Mouse (Mus musculus) left cerebral cortex, postnatal 14 days (tissue): Measurements from ENCODE around the gene Aacs. TPM values are rescaled to one million over a fixed set of nuclear protein-coding genes. Genes with fewer than 3 reads are reported as not detected.
"Not testable (repeated sequence)": the region's sequence is repeated elsewhere in the genome, so short reads cannot be mapped to it uniquely, and the experiment has no call there.

Source experiments
- DNase-seq, 2 experiments: peaks; one replicate each; pipeline ENCODE4 v3.0.0; 2021 to 2022; ENCODE audit warnings: low spot score in 2 of 2, mixed read lengths in 1 of 2
- intact Hi-C: fragments of 180-260 bp; cut with DNase I; formaldehyde crosslinking; loops from one replicate; pipeline ENCODE4 v1.15.1; 2025
- total RNA-seq, 2 experiments: library from RNA; stranded (reverse); gene quantifications; 2 replicates each; pipeline ENCODE4 v1.2.3; 2021

The Aacs gene
- total RNA-seq, 2 experiments from 2014 or later: 62.2 to 68.4 TPM

DNA sequence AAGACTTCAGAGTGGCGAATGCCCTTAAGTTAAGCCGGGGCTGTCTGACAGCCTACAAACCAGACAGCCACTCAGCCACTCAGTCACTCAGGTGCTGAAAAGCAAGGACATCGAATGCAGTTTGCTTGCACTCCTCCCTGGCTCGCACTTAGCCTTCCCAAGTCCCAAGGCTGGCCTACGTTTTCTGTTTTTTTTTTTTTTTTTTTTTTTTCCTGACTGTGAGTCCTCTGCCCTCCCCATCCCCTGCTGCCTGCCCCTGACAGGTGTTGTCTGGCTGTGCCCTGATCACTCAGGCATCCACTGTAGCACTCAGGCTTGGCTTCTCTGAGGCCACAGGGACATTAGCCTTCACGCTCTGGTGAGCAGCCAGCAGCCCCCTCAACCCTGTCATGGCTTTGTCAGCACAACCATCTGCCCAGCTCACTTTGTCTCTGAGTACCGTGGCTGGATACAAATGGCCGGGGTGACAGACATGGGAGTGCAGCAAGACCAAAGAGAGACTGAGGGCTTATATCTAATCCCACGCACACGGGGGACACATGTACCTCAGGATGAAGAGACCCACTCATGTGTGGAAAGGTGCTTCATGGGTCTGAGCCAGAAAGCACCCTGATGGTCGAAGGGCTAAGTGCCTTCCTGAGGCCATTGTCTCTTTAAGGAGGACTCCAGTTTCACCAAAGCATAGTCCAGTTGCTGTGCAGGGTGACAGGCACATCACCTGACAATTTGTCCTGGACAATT, 11.9 kb downstream of the Aacs start:
- intact Hi-C loops: no loop called here
- DNase-seq: no peak

DNA sequence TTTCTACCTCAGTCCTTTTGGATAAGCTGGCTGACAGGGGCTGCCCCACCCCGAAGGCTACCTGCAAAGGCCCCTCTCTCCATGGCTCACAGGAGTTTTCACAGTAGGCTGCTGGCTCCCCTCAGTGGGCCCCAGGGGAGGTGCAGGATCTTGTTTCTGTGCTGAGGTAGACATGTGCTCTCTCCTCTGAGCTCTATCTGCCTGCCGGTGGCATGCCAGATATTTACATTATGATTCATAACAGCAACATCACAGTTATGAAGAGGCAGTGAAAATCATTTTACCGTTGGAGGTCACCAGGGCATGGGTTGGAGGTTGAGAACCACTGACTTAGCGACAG, 12.5 kb downstream of the Aacs start:
- intact Hi-C loops: no loop called here
- DNase-seq: no peak

DNA sequence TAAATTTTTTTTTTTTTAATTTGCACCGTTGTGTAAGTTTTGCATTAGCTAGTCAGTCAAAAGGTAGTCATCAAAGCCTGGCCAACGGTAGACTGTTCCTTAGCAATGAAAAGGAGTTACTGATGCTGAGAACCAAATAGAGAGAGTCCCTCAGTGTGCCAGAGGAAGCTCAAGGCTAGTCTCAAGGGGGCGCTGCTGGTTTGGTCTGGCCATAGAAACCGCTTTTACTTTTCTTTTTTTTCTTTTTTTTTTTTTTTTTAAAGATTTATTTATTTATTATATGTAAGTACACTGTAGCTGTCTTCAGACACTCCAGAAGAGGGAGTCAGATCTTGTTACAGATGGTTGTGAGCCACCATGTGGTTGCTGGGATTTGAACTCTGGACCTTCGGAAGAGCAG, 13.3 kb downstream of the Aacs start:
- intact Hi-C loops, DNase-seq: not testable (repeated sequence)

DNA sequence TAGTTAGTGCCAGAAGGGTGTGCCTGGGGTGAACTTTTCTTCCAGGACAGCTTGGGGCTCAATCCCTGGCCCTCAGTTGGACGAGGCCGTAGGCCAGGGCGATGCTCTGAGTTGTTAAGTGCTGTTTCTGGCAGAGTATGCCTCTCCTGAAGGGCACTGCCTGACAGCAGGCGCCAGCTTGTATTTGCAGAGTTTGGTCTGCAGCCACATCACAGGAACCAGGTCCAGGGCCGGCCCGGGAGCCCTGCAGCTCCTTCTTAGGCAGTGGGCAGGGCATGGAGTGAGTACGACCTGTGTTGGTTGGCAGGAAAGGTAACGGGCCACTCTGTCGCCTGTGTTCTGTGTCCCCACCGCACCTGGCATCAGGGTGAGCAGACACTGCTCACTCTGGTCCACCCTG, 15.5 kb downstream of the Aacs start:
- intact Hi-C loops: no loop called here
- DNase-seq: no peak

DNA sequence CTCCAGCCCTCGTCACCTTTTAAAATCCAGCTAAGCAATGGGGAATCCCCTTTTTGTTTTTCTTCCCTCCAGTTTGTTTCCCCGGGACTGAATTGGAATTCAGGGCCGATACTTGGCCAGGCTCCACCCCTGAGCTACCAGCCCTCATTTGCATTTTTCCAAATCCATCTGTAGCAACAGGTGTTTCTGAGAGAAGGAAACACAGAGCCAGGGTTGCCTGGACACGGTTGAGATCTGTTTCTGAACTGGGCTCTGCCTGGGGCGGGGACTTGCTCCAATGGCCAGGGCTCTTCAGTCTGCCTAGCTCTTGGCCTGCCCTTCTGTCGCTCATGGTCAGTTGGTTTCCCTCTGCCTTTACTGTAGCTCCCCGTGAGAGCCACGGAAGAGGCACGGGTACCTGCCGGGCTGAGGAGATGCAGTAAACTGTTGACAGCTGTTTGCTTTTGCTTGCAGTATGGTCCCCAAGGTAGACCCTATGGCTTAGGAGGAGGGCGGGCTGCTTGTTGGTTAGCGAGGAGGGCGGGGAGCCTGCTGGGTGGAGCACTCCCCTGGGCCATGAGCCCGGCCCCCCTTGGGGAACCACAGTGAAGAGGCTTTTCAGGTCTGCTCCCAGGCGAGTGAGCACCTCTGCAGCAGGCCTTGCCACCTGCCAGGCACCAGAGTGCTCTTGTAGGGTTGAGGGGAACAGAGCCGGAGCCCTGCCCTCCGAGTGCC, 16.9 kb downstream of the Aacs start:
- intact Hi-C loops: no loop called here
- DNase-seq: no peak

DNA sequence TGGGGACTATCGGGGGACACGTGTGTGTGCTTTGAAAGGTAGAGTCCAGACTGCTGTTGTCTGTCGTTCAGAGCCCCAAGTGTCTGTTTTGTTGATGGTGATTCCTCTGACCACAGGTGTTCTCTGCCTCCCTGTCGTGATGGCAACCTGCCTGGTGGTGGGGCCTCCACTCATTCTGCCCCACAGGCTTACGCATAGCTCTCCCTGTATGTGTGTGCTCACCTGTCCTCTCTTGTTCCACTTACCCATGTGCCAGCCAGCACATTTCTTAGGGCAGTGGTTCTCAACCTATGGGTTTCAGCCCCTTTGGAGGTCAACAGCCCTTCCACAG, 17.4 kb downstream of the Aacs start:
- DNase-seq: no peak
- intact Hi-C loops: no loop called here

DNA sequence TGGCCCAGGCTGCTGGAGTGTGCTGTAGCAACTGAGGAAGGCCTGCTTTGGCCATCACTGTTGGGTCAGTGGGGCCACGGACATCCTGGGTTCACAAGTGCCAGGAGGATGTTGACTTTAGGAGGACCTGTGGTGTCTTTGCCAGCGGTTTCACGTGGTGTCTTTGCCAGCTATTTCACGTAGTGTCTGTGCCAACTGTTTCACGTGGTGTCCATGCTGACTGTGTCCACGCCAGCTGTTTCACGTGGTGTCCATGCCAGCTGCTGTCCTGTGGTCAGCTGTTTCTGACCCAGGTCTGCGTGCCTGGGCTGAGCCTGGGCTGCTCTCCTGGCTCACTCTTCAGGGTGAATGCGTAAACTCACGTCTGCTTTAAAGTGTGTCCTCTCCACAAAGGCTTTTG, 20.0 kb downstream of the Aacs start:
- no peak for DNase-seq
- intact Hi-C loops: no loop called here

DNA sequence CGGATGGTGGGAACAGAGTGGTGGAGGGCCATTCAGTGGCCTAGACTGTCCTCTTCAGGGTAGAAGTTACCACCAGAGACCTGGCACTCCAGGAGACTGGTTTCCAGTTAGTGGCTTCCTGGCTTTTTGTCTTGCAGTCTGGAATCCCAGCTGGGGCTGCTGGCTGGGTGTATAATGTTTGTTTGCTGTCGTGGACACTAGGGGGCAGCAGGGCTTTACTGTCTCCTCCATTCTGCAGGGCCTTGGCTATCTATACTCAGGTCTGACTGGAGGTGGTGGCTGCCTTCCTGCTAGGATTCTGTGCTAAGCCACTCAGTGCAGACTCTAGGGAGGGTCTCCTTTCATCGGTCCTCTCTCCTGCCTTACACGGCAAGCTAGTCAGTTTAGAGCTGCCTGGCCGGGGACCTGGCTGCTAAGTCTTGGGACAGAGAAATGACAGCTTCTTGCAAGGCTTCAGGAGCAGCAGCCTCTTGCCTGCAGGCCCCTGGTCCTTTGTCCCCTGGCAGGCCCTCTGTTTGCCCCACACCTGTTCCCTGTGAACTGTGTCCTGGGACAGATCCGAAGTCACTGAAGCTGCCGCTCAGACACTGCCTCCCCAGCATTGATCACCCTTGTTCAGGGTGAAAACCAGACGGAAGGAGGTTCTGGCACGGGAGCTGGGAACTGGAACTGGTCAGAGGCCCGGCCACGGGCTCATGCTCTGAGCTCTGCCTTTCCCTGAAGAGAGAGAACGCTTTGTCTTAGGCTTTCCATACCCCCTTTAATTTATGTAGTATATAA, 22.4 kb downstream of the Aacs start:
- intact Hi-C loops: no loop called here

DNA sequence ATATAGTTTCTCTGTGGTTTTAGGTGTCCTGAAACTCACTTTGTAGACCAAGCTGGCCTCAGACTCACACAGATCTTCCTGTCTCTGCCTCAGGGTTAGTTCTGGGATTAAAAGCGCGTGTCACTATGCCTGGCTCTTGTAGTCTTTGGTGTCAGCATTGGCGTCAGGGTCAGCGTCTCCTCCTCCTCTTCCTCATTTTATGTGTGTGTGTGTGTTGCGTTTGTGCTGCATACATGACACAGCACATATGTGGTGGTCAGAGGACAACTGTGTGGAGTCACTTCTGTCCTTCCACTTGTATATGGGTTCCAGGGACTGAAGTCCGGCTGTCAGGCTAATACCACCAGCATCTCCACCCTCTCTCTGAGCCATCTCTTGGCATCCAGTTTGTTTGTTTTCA, 25.9 kb downstream of the Aacs start:
- DNase-seq: no peak
- intact Hi-C loops: no loop called here

More for the DNA sequence above, 22.4 kb downstream of the Aacs start:
- DNase-seq: peak; percentile 82 to 91

DNA sequence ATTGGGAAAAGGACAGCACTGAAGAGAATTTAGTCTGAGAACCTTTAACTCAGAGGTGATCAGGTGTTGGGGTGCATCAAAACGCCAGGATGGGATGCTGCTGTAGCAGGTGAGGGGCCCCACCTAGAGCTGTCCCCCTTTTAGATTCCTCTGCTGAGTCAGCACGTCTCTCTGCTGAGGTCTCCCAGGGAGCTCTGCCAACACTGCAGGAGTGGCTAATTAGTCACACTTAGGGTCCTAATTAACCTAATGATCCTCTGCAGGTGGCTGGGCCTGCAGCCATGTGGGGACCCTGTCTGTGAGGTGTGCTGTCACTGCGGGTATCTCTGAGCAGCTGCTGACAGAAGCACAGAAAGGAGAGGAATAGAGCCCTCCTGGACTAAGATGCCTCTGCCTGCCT, 26.6 kb downstream of the Aacs start:
- intact Hi-C loops: no loop called here
- DNase-seq: no peak

DNA sequence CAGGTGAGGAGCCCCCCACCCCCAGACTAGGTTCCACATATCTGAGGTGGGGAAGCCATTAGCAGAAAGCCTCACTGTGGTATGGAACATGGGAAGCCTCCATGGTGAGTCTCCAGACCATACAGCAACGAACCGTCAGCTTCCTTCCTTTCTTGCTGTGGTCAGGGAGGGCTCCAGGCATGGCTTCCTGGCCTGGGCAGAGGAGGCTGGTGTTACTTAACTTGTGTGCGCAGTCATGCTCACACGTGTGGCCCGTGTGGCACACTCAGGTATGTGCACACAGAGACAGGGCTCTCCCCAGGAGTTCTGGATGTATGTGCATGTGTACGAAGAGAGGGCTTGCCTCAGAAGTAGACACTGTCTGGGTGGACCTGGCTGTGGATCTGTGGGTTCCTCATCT, 28.0 kb downstream of the Aacs start:
- no peak for DNase-seq
- intact Hi-C loops: no loop called here

DNA sequence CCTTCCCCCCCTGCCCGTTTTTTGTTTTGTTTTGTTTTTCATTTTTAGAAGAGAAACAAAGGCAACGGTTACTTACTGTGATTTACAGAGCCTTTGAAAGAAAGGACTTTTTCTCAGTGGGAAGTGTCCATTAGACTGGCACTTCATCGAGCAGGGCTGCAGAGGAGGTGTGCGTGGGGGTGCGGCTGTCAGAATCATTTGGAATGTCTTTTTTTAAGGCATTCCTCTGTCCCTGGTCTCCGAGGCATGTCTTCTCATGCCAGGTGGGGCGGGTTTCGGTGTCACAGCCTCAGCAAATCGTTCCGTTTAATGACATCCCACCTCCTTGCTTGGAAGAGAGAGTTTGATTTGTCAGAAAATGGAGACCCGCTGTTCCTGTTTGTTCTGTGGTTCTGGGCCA, 29.1 kb downstream of the Aacs start:
- no peak for DNase-seq
- intact Hi-C loops: no loop called here

DNA sequence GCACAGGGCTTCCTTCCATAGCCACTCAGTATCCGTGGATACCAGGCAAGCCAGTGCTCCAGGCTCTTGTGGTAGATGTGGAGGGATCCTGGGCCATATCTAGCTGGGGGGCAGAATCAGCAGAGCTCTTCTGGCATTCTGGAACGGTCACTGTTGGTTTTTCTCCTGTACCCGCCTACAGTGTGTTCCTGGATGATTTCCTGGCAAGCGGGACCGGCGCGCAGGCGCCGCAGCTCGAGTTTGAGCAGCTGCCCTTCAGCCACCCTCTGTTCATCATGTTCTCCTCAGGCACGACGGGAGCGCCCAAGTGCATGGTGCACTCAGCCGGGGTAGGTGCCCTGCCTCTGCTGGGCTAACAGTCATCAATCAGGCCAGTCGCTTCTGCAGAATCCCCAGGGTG, 30.4 kb downstream of the Aacs start:
- intact Hi-C loops: no loop called here
- DNase-seq: no peak

DNA sequence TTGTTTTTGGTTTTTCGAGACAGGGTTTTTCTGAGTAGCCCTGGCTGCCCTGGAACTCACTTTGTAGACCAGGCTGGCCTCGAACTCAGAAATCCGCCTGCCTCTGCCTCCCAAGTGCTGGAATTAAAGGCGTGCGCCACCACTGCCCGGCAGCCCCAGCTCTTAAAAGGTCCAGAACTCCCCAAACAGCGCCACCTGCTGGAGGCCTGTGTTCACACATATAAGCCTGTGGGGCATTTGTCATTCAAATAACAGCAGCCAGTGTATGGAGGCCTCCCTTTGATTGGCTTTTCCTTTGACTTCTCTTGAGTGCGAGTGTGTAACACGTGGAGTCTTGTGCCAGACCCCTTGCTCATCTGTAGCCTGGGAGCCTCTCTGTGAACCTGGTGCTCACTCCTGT, 32.0 kb downstream of the Aacs start:
- intact Hi-C loops: no loop called here
- no peak for DNase-seq

DNA sequence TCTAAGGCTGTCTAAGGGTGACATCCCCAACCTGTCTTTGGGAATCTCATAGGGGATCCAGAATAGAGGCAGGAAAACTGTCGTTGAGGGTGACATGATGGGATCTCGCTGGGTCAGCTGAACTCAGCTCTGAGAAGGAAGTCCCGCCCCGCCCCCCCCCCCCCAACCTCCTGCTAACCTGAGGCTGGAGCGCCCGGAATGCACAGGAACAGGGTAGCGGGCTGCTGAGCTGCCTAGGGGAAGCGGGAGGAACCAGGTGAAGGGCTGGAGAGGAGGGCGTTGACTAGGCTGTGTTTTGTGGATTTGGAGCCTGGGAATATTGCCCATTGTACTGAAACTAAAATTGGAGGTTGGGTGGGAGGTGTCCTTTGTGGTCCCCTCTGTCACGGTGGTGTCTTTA, 32.4 kb downstream of the Aacs start:
- intact Hi-C loops: no loop called here

DNA sequence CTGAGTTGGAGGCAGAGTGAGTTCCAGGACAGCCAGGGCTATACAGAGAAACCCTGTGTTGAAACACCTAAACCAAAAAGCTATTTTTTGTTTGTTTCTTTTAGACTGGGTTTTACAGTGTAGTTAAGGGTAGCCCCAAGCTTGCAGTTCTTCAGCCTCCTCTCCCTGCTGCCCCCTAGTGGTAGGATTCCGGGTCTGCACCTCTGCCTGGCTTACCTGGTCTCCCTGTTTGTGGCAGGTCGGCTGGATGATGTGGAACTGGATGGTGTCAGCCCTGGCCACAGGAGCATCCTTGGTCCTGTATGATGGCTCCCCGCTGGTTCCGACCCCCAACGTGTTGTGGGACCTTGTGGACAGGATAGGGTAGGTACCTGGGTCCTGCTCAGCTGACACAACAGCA, 33.9 kb downstream of the Aacs start:
- intact Hi-C loops: no loop called here
- no peak for DNase-seq

More for the DNA sequence above, 32.4 kb downstream of the Aacs start:
- no peak for DNase-seq

DNA sequence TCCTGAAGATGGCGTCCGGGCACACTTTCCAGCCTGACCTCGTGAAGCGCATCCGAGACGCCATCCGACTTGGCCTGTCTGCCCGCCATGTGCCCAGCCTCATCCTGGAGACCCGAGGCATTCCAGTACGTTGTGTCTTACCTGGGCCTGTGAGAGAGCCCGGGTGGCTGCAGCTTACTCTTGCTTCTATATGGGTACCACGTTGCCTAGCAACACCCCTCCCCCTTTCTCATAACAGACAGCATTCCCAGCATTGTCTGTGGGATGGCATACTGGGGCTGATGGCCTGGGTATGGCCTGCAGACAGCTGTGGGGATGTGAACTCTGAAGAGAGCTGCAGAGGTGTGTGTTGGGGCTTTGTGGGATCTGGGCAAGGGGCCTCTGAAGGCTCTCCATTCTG, 39.4 kb downstream of the Aacs start:
- intact Hi-C loops: no loop called here
- peak in 1 of 2 experiments; percentile 63 for DNase-seq

DNA sequence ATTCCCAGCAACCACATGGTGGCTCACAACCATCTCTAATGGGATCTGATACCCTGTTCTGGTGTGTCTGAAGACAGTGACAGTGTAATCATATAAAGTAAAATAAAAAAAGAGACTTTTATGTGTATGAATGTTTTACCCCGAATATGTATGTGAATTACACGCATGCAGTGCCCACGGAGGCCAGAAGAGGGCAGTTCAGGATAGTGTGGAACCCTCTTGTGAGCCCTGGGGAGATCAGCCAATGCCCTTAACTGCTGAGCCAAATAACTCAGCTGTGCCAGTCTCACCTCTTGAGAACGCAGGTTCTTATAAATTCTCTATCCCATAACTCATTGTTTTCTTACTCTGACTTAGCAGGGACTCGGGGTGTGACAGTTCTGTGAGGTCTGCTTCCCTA, 43.0 kb downstream of the Aacs start:
- intact Hi-C loops: no loop called here
- peak; percentile 69 to 84 for DNase-seq

DNA sequence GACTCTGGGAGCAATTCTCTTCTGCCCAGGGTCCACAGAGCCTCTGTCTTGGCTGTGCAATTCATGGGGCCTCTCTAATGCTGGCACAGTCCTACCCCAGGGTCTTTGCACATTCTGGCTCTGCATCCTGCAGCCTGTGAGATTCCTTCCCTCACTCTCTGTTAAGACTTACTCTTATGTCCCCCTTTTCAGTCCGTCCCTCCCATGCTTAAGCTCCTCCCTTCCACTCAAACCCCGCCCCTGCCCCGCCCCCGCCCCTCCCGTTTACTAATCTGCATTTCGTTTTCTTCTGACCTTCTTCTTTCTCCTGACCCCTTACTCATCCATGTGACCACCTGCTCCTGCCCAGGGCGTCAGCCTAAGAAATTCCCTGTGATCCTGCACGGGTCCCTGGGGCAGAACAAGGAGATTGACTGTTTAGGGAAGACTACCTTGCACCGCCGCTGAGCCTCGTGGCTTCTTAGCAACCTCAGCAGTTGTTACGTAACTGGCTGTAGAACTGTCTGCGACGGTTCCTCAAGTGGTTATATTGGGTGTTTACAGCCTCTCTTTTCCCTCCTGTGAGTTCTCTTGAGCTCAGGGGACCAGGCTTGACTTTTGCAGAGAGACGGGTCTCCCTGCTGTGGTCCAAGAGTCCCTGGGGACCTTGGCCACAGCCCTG, 45.4 kb downstream of the Aacs start:
- peak in 1 of 2 experiments; percentile 53 for DNase-seq
- intact Hi-C loops: loop anchor here (10.0 kb wide), 2 partner anchors 1214 to 1284 kb away; no protein-coding TSS in a partner anchor

DNA sequence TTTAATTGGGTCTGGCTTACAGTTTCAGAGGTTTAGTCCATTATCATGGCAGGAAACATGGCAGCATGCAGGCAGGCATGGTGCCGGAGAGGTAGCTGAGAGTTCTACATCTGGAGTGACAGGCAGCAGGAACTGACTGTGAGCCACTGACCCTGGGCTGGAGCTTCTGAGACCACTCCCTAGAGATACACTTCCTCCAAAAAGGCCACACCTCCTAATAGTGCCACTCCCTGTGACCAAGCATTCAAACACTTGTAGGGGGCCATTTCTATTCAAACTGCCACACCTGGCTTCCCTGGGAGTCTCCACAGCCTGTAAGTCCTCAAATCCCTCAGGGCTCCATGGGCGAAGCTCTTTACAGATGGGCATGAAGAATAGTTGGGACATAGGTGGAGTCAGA, 47.7 kb downstream of the Aacs start:
- intact Hi-C loops: loop anchor here (10.0 kb wide), 2 partner anchors 1211 to 1281 kb away; no protein-coding TSS in a partner anchor
- DNase-seq: no peak
